Mouse (Mus musculus) forebrain, embryonic 12.5 days (tissue): Measurements from ENCODE around the gene Mcf2l. TPM values are rescaled to one million over a fixed set of nuclear protein-coding genes. Genes with fewer than 3 reads are reported as not detected.

ENCODE experiments used
- ATAC-seq: fragments of 200-750 bp; cut with Nextera tagmentation; 2 replicates; pipeline ENCODE4 v1.8.0; 2017; ENCODE audit warnings: moderate TSS enrichment; ENCODE audit not compliant: low FRiP score
- H3K27ac ChIP-seq: fragments of 300-500 bp; sonication (generic); 2 replicates; pipeline ENCODE4 v1.5.1; 2016; ENCODE audit warnings: mild to moderate bottlenecking
- H3K27me3 ChIP-seq: fragments of 300-500 bp; sonication (generic); 2 replicates; pipeline ENCODE4 v1.6.1; 2016; ENCODE audit warnings: mild to moderate bottlenecking
- H3K36me3 ChIP-seq: fragments of 300-500 bp; sonication (generic); replicated peaks from 2 replicates; pipeline ENCODE4 v1.6.1; 2016; ENCODE audit warnings: mild to moderate bottlenecking
- H3K4me1 ChIP-seq: fragments of 300-500 bp; sonication (generic); 2 replicates; pipeline ENCODE4 v1.6.1; 2016
- H3K4me2 ChIP-seq: fragments of 300-500 bp; sonication (generic); 2 replicates; pipeline ENCODE4 v1.6.1; 2016; ENCODE audit warnings: mild to moderate bottlenecking, moderate library complexity
- H3K4me3 ChIP-seq: fragments of 300-500 bp; sonication (generic); replicated peaks from 2 replicates; pipeline ENCODE4 v1.5.1; 2016; ENCODE audit warnings: mild to moderate bottlenecking
- H3K9ac ChIP-seq: fragments of 300-500 bp; sonication (generic); 2 replicates; pipeline ENCODE4 v1.6.1; 2016; ENCODE audit warnings: mild to moderate bottlenecking
- H3K9me3 ChIP-seq: fragments of 300-500 bp; sonication (generic); 2 replicates; pipeline ENCODE4 v1.6.1; 2016
- WGBS: fragments of 180-500 bp; shearing (Covaris S2); methylation state at CpG from one replicate; pipeline ENCODE4 v1.1.7; 2016; 5-methylcytosine and 5-hydroxymethylcytosine counted together
- polyA plus RNA-seq: library from polyadenylated mRNA; unstranded; fragments of >200 nt; fragmentation: Nextera tagmentation; extraction: Ambion mirVana; gene quantifications from 2 replicates; pipeline ENCODE4 v1.2.1, GENCODE M21; 2016

Mcf2l gene
- polyA plus RNA-seq, 1 experiment from 2014 or later: 90.2 TPM

DNA sequence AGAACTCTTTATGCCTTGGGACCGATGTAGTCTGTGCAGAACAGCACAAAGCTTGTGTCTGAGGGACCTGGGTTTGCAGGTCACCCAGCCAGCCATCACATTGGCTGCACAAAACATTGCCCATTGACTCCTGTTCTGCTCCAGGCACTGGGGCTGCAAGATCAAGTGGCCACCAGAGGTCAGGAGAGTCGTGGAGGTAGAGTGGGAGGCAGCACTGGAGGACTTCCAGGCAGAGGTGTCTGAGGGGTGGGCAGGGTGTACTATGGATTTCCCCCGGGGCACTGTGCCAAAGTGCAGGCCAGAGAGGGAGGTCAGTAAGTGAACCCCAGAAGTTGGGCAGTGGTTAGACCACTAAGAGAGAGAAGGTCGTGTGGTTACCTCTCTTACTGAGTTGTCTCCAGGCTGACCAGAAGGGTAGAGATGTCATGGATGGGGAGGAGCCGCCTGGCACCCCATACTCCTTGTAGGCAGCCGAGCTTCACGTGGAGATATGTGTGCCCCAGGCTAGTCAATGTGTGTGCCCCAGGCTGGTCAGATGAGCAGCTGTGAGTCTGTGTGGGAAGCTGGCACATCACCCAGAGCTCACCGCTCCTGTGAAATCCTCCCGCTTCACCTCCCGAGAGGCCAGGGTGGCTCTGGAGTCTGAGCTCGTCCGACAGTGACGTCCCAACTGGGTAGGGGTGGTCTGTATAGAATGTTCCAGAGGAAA, 115.3 kb downstream of the Mcf2l start:
- no peak for ATAC-seq
- H3K27me3 ChIP-seq: no peaks in the 10 kb centered on the region
- H3K9ac ChIP-seq: no peak overlapping the region
- H3K27ac ChIP-seq: no peak overlapping the region
- H3K4me3 ChIP-seq: no peak overlapping the region
- H3K36me3 ChIP-seq: peaks cover 19% of the 10 kb centered on the region
- no peak overlapping the region for H3K4me2 ChIP-seq
- 83% methylated on average over 13 of the region's 13 CpGs for WGBS
- no peaks in the 10 kb centered on the region for H3K4me1 ChIP-seq
- H3K9me3 ChIP-seq: no peaks in the 10 kb centered on the region

DNA sequence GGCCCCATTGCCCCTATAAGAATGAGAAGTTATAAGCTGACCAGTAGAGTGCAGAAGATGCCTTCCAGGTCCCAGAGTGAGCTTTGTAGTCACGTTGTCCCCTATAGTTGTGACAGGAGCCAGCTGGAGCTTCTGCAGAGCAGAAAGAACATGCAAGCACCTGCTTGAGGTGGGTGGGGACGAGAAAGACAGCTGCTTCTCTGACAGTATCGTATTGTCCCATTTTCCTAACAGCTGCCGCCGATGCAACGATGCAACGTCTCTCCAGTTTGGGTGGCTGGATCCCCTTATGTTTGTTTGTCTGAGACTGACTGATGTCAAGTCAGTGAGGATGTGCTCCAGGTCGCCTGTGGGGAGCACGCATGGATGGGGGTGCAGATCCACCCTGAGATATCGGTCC, 117.8 kb downstream of the Mcf2l start:
- H3K27me3 ChIP-seq: no peaks in the 10 kb centered on the region
- no peaks in the 10 kb centered on the region for H3K4me1 ChIP-seq
- WGBS: 88% methylated on average over 10 of the region's 10 CpGs
- no peak overlapping the region for H3K9ac ChIP-seq
- ATAC-seq: no peak
- H3K4me3 ChIP-seq: no peak overlapping the region
- H3K27ac ChIP-seq: no peak overlapping the region
- H3K4me2 ChIP-seq: no peak overlapping the region
- no peaks in the 10 kb centered on the region for H3K9me3 ChIP-seq
- peaks cover 23% of the 10 kb centered on the region for H3K36me3 ChIP-seq

DNA sequence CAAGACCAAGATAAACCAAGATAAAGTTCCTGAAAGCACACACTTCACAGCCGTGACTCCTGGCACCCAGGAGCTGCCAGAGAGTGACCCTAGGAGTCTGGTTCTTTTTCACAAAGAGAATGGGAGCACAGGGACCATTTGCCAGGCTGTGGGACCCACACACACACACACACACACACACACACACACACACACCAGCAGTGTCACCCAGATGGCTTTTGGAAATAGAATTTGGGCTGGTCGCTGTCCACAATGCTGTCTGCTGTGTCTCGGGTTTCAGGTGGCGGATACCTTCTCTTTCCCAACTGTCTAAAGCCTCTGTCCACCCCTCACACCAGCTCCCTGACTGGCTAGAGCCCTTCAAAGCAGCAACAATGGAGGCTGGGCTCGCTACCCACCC, 120.9 kb downstream of the Mcf2l start:
- WGBS: 81% methylated on average over 5 of the region's 5 CpGs
- H3K27me3 ChIP-seq: no peaks in the 10 kb centered on the region
- H3K36me3 ChIP-seq: peaks cover 51% of the 10 kb centered on the region
- ATAC-seq: no peak
- H3K4me1 ChIP-seq: no peaks in the 10 kb centered on the region
- H3K4me2 ChIP-seq: no peak overlapping the region
- H3K4me3 ChIP-seq: no peak overlapping the region
- no peak overlapping the region for H3K9ac ChIP-seq
- no peaks in the 10 kb centered on the region for H3K9me3 ChIP-seq
- no peak overlapping the region for H3K27ac ChIP-seq

GRCm38 (mm10) chr8:12995481-12995880, 121.9 kb downstream of the Mcf2l start:
- Histone ChIP-seq H3K36me3 (peaks cover 56% of the 10 kb centered on the region), H3K9me3 (no peaks in the 10 kb centered on the region), H3K9ac (no peak overlapping the region), H3K4me2 (no peak overlapping the region), H3K4me3 (no peak overlapping the region), H3K4me1 (no peaks in the 10 kb centered on the region), H3K27me3 (no peaks in the 10 kb centered on the region), H3K27ac (no peak overlapping the region)
- 76% methylated on average over 5 of the region's 5 CpGs for WGBS
- no peak for ATAC-seq

GRCm38 (mm10) chr8:12996831-12997275, 123.2 kb downstream of the Mcf2l start:
- 83% methylated on average over 8 of the region's 8 CpGs for WGBS
- H3K4me2 ChIP-seq: no peak overlapping the region

DNA sequence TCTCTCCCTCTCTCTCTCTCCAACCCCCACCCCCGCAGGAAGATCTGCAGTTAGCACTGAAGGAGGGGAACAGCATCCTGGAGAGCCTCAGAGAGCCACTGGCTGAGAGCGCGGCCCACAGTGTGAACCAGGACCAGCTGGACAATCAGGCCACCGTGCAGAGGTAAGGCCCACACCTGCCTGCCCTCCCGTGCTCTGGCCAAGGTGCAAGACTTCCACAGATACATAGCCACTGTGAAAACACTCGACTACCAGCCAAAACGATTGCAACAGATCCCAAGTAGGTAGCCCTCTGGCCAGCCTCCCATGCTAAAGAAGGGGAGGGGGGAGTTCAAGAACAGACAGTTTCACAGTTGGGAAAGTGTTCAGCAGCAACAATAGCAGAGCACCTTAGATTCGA, 124.7 kb downstream of the Mcf2l start:
- Histone ChIP-seq H3K4me3 (no peak overlapping the region), H3K4me1 (no peaks in the 10 kb centered on the region), H3K9ac (no peak overlapping the region), H3K27ac (no peak overlapping the region), H3K9me3 (no peaks in the 10 kb centered on the region), H3K36me3 (peaks cover 85% of the 10 kb centered on the region), H3K27me3 (no peaks in the 10 kb centered on the region), H3K4me2 (no peak overlapping the region)
- 90% methylated on average over 8 of the region's 8 CpGs for WGBS
- no peak for ATAC-seq

More at GRCm38 (mm10) chr8:12996831-12997275, 123.2 kb downstream of the Mcf2l start:
- H3K9me3 ChIP-seq: no peaks in the 10 kb centered on the region
- no peak overlapping the region for H3K4me3 ChIP-seq
- H3K36me3 ChIP-seq: peaks cover 70% of the 10 kb centered on the region
- no peaks in the 10 kb centered on the region for H3K27me3 ChIP-seq
- H3K4me1 ChIP-seq: no peaks in the 10 kb centered on the region
- H3K27ac ChIP-seq: no peak overlapping the region
- no peak overlapping the region for H3K9ac ChIP-seq
- ATAC-seq: no peak

GRCm38 (mm10) chr8:12999793-13000192, 126.2 kb downstream of the Mcf2l start:
- Histone ChIP-seq H3K27ac (no peak overlapping the region), H3K4me2 (no peak overlapping the region), H3K4me3 (no peak overlapping the region), H3K9ac (no peak overlapping the region), H3K27me3 (no peaks in the 10 kb centered on the region), H3K9me3 (no peaks in the 10 kb centered on the region), H3K4me1 (no peaks in the 10 kb centered on the region), H3K36me3 (peaks cover 89% of the 10 kb centered on the region)
- 94% methylated on average over 9 of the region's 9 CpGs for WGBS
- no peak for ATAC-seq

- 87% methylated on average over 4 of the region's 4 CpGs for WGBS
- H3K36me3 ChIP-seq: peaks cover 97% of the 10 kb centered on the region
- H3K4me1 ChIP-seq: no peaks in the 10 kb centered on the region
Measured at GRCm38 (mm10) chr8:13007458-13007857, 133.9 kb downstream of the Mcf2l start.

GRCm38 (mm10) chr8:13010313-13010712, 136.7 kb downstream of the Mcf2l start:
- H3K4me3 ChIP-seq: no peak overlapping the region
- H3K9me3 ChIP-seq: no peaks in the 10 kb centered on the region
- H3K4me1 ChIP-seq: no peaks in the 10 kb centered on the region
- peaks cover 97% of the 10 kb centered on the region for H3K36me3 ChIP-seq
- H3K4me2 ChIP-seq: no peak overlapping the region
- no peaks in the 10 kb centered on the region for H3K27me3 ChIP-seq
- no peak overlapping the region for H3K9ac ChIP-seq
- H3K27ac ChIP-seq: no peak overlapping the region
- 69% methylated on average over 4 of the region's 4 CpGs for WGBS
- no peak for ATAC-seq

More at GRCm38 (mm10) chr8:13007458-13007857, 133.9 kb downstream of the Mcf2l start:
- H3K4me3 ChIP-seq: no peak overlapping the region
- H3K27ac ChIP-seq: no peak overlapping the region
- no peaks in the 10 kb centered on the region for H3K27me3 ChIP-seq
- no peaks in the 10 kb centered on the region for H3K9me3 ChIP-seq
- H3K9ac ChIP-seq: no peak overlapping the region
- no peak overlapping the region for H3K4me2 ChIP-seq
- ATAC-seq: no peak

DNA sequence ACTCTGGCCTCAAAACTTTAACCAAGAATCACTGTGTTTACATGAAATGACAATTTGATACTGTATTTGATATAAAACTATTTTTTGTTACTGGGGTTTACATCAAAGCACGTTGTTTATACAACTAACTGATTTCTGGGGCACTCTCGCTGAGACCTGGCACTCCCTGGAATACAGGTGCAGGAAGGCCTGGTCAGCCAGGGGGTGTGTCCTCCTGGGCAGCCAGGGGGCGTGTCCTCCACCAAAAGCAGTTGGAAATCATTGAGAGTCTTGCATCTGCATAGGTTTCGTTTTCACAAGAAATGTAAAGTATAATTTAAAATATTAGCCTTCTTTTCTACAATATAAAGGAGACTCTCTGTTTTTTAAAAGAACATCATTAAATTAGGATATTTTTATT, 146.0 kb downstream of the Mcf2l start:
- ATAC-seq: no peak
- 69% methylated on average over 4 of the region's 4 CpGs for WGBS
- Histone ChIP-seq H3K4me2 (no peak overlapping the region), H3K9ac (no peak overlapping the region), H3K4me1 (no peaks in the 10 kb centered on the region), H3K27me3 (no peaks in the 10 kb centered on the region), H3K4me3 (no peak overlapping the region), H3K36me3 (peaks cover 52% of the 10 kb centered on the region), H3K27ac (no peak overlapping the region), H3K9me3 (no peaks in the 10 kb centered on the region)

DNA sequence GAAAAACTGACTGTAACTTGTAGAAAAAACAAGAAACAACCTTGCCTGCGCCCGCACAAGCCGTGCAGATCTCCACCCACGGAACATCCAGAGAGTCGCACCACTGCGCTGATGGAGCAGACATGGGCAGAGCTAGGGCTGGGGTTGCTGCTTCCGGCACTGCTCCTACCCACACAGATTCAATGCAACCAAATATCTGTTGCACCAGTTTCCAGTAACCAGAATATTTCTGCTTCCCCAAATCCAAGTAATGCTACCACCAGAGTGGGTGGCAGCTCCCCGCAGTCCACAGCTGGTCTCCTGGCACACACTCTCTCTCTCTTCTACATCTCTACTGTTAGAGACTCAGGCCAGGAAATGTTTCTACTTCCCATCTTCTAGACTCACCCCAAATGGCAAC, 148.2 kb downstream of the Mcf2l start:
- no peak overlapping the region for H3K4me2 ChIP-seq
- WGBS: 96% methylated on average over 8 of the region's 8 CpGs

DNA sequence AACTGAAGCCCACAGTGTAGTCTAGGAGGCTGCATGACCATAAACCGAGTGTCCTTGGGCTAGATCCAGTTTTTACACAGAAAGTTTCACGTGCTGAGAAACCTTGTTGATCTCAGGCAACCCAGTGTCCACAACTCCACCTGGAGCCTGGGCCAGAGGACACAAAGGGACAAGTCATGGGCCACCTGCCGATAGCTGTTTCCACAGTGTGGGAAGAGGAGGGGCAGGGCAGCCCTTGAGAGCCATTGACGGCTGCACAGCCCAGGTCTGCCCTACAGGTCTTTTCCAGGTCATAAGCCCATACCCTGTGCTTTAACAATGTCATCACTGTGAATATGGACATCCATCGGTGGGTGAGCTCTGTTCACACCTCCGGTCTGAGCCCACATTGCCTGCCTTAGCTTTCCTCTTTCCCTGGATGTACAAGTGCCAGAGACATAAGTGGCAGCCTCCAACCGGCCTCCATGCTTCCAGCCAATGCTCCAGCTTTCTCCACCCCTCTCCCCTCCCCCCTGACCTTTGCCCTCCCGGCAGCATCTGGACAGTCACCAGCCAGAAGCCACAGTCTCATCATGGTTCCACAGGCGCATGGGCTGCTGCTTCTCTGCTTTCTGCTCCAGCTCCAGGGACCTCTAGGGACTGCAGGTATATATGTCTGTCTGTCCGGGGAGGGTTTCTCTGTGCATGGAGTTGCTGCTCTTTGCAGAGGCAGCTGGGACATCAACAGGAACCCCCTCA, 152.1 kb downstream of the Mcf2l start, which contains the start of gene F7:
F7 (plus strand) TSS at position 548 of the 738 bp plus-strand sequence.
- H3K4me1 ChIP-seq: no peaks in the 10 kb centered on the region
- H3K9ac ChIP-seq: no peak within 1 kb of the TSS
- ATAC-seq: no peak
- no peak within 1 kb of the TSS for H3K4me2 ChIP-seq
- no peaks in the 10 kb centered on the region; the same call in 1 of the 2 replicates for H3K36me3 ChIP-seq
- no peaks in the 10 kb centered on the region for H3K27me3 ChIP-seq
- 73% methylated on average over 10 of the region's 10 CpGs for WGBS
- H3K27ac ChIP-seq: no peak within 1 kb of the TSS
- H3K9me3 ChIP-seq: no peaks in the 10 kb centered on the region
- H3K4me3 ChIP-seq: no peak within 1 kb of the TSS

More for the DNA sequence above, 148.2 kb downstream of the Mcf2l start:
- Histone ChIP-seq H3K9me3 (no peaks in the 10 kb centered on the region), H3K4me3 (no peak overlapping the region), H3K27me3 (no peaks in the 10 kb centered on the region), H3K36me3 (peaks cover 30% of the 10 kb centered on the region), H3K4me1 (no peaks in the 10 kb centered on the region), H3K9ac (no peak overlapping the region), H3K27ac (no peak overlapping the region)
- ATAC-seq: no peak
